Mouse (Mus musculus): ENCODE data around the gene Dysf. TPM values are rescaled to one million over a fixed set of nuclear protein-coding genes. Genes with fewer than 3 reads are reported as not detected.

The Dysf gene
- polyA plus RNA-seq, 1 experiment from 2014 or later: 2.8 TPM

DNA sequence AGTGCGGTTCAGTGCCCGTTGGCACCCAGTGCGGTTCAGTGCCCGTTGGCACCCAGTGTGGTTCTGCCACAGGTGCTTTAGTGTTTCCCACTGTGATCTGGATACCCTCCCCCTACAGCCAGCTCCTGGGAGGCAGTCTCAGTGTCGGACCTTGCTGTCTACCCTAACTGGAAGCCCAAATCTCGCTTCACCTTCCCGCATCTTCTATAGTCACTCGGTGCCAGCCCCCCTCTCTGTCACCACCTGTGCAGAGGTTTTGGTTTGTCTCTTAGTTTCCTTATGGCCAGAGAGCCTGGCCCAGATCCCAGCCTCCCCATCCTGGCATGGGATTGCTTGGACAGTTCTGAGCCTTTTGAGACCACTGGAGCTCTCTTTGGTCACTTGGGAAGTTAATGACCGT lies 127.3 kb downstream of the Dysf start:
- H3K4me1 ChIP-seq (ENCODE audit: control insufficient read depth, low read depth, low read length): no peaks in the 10 kb centered on the region
- WGBS (ENCODE audit: insufficient replicate concordance): 80% methylated on average over 9 of the region's 9 CpGs

DNA sequence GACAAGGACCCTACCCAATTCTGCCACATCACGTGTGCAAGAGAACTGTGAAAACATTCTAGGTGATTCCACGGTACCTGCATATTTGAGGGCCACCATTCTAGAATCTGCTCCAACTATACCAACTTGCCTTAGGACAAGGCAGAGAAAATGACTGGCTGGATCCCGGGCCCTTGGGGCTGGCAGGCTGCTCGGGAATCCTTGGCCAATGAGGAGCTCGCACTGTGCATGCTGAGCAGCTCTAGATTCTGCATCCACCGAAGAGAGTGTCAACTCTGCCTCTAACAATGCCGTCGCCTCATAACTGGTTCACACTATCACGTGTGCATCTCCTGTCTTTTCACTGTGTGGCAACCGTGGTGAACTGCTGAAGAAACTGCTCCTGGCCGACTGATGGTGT lies 128.0 kb downstream of the Dysf start:
- H3K36me3 ChIP-seq (ENCODE audit: control insufficient read depth, insufficient read depth): no peaks in the 10 kb centered on the region
- H3K4me2 ChIP-seq (ENCODE audit: low read depth, low read length): no peak overlapping the region
- H3K27ac ChIP-seq (ENCODE audit: low read length): no peak overlapping the region
- ATAC-seq (ENCODE audit: low read depth): no peak
- no peaks in the 10 kb centered on the region for H3K4me1 ChIP-seq (ENCODE audit: control insufficient read depth, low read depth, low read length)
- no peak overlapping the region for H3K4me3 ChIP-seq (ENCODE audit: low read depth, low read length)
- 64% methylated on average over 11 of the region's 11 CpGs for WGBS (ENCODE audit: insufficient replicate concordance)
- no peak overlapping the region for H3K9ac ChIP-seq (ENCODE audit: low read depth, low read length)
- no peaks in the 10 kb centered on the region for H3K9me3 ChIP-seq (replicated peaks; ENCODE audit: control insufficient read depth, low read length)
- H3K27me3 ChIP-seq (ENCODE audit: control insufficient read depth, insufficient read depth, low read depth, low read length): no peaks in the 10 kb centered on the region

More for the DNA sequence above, 127.3 kb downstream of the Dysf start:
- no peak overlapping the region for H3K4me3 ChIP-seq (ENCODE audit: low read depth, low read length)
- no peaks in the 10 kb centered on the region for H3K9me3 ChIP-seq (replicated peaks; ENCODE audit: control insufficient read depth, low read length)
- H3K27me3 ChIP-seq (ENCODE audit: control insufficient read depth, insufficient read depth, low read depth, low read length): no peaks in the 10 kb centered on the region
- no peak for ATAC-seq (ENCODE audit: low read depth)
- H3K36me3 ChIP-seq (ENCODE audit: control insufficient read depth, insufficient read depth): no peaks in the 10 kb centered on the region
- no peak overlapping the region for H3K9ac ChIP-seq (ENCODE audit: low read depth, low read length)
- no peak overlapping the region for H3K27ac ChIP-seq (ENCODE audit: low read length)
- no peak overlapping the region for H3K4me2 ChIP-seq (ENCODE audit: low read depth, low read length)

DNA sequence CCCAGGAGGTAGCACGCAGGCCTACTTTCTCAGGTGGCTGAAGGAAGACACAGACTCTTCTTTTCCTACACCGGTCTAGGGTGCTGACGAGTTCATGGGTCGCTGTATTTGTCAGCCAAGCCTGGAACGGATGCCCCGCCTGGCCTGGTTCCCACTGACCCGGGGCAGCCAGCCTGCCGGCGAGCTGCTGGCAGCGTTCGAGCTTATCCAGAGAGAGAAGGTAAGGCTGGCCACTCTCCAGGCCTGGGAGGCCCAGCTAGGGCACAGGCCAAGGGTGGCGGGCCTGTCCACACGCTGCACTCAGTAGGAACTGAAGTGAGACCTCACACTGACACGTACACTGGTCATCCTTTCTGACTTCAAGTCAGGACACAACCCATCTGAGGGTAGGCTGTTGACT lies 131.5 kb downstream of the Dysf start:
- no peak for ATAC-seq (ENCODE audit: low read depth)
- Histone ChIP-seq H3K27me3 (ENCODE audit: control insufficient read depth, insufficient read depth, low read depth, low read length) (no peaks in the 10 kb centered on the region), H3K4me1 (ENCODE audit: control insufficient read depth, low read depth, low read length) (no peaks in the 10 kb centered on the region), H3K4me2 (ENCODE audit: low read depth, low read length) (no peak overlapping the region), H3K9me3 (replicated peaks; ENCODE audit: control insufficient read depth, low read length) (no peaks in the 10 kb centered on the region), H3K27ac (ENCODE audit: low read length) (no peak overlapping the region), H3K36me3 (ENCODE audit: control insufficient read depth, insufficient read depth) (no peaks in the 10 kb centered on the region), H3K4me3 (ENCODE audit: low read depth, low read length) (no peak overlapping the region), H3K9ac (ENCODE audit: low read depth, low read length) (no peak overlapping the region)
- 73% methylated on average over 14 of the region's 14 CpGs for WGBS (ENCODE audit: insufficient replicate concordance)

DNA sequence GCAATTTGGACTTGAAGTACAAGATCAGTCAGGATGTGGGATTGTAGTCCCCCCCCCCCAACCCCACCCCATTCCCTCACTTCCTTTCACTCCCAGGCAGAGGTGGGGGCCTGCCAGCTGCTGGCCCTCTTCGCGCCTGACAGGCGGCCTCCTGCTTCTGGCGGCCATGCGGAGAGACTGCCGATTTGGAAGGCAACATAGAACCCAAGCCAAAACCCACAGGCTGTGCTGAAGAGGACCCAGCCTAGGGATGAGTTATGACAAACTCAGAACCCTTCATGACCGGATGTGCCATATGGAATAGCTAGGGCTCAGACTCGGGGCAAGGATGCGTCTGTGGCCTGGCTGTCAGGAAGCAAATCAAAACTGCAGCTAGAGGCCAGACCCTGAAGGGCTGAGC lies 134.1 kb downstream of the Dysf start:
- Histone ChIP-seq H3K36me3 (ENCODE audit: control insufficient read depth, insufficient read depth) (no peaks in the 10 kb centered on the region), H3K9ac (ENCODE audit: low read depth, low read length) (no peak overlapping the region), H3K9me3 (replicated peaks; ENCODE audit: control insufficient read depth, low read length) (no peaks in the 10 kb centered on the region), H3K4me1 (ENCODE audit: control insufficient read depth, low read depth, low read length) (no peaks in the 10 kb centered on the region), H3K27ac (ENCODE audit: low read length) (no peak overlapping the region), H3K4me3 (ENCODE audit: low read depth, low read length) (no peak overlapping the region), H3K27me3 (ENCODE audit: control insufficient read depth, insufficient read depth, low read depth, low read length) (no peaks in the 10 kb centered on the region), H3K4me2 (ENCODE audit: low read depth, low read length) (no peak overlapping the region)
- 61% methylated on average over 9 of the region's 9 CpGs for WGBS (ENCODE audit: insufficient replicate concordance)
- no peak for ATAC-seq (ENCODE audit: low read depth)

DNA sequence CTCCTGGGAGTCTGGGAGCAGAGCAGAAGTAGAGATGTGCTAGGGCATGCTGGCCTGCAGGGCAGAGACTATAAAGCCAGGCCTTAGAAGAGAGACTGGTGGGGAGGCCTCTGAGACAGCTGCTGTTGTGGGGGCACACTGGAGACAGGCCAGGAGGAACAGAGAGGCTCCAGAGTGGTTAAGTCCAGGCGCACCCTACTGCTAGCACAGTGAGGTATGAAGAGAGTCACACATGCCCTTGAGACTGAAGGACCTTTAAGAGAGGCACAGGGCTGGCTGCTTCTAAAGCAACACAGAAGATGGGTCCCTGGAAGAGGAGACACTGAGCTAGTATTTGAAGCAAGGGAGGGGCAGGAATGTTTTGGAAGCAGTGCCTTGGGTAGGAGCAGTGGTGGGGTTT lies 134.9 kb downstream of the Dysf start:
- H3K27me3 ChIP-seq (ENCODE audit: control insufficient read depth, insufficient read depth, low read depth, low read length): no peaks in the 10 kb centered on the region
- H3K4me2 ChIP-seq (ENCODE audit: low read depth, low read length): no peak overlapping the region
- 65% methylated on average over 1 of the region's 1 CpGs for WGBS (ENCODE audit: insufficient replicate concordance)
- ATAC-seq (ENCODE audit: low read depth): no peak
- no peak overlapping the region for H3K4me3 ChIP-seq (ENCODE audit: low read depth, low read length)
- H3K27ac ChIP-seq (ENCODE audit: low read length): no peak overlapping the region
- no peaks in the 10 kb centered on the region for H3K9me3 ChIP-seq (replicated peaks; ENCODE audit: control insufficient read depth, low read length)
- no peak overlapping the region for H3K9ac ChIP-seq (ENCODE audit: low read depth, low read length)
- H3K36me3 ChIP-seq (ENCODE audit: control insufficient read depth, insufficient read depth): no peaks in the 10 kb centered on the region
- H3K4me1 ChIP-seq (ENCODE audit: control insufficient read depth, low read depth, low read length): no peaks in the 10 kb centered on the region

DNA sequence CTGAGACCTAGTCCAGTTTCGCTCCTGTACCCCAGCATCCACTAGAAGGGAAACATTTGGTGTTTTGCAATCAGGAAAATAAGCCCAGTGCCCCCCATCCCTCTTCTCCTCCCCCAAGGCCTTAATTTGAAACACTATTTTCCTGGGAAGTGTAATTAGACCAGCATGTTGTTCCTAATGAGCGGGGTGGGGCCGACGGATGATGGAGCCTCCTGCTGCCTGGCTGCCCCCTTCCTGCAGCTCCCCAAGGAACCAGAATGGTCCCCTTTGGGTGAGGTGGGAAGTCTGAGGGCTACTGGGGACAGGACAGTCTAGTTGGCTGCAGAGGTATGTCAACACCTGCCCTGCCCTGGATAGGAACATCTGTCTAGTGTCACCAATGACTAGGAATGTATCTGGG lies 136.0 kb downstream of the Dysf start:
- Histone ChIP-seq H3K4me2 (ENCODE audit: low read depth, low read length) (no peak overlapping the region), H3K36me3 (ENCODE audit: control insufficient read depth, insufficient read depth) (no peaks in the 10 kb centered on the region), H3K9ac (ENCODE audit: low read depth, low read length) (no peak overlapping the region), H3K9me3 (replicated peaks; ENCODE audit: control insufficient read depth, low read length) (no peaks in the 10 kb centered on the region), H3K4me3 (ENCODE audit: low read depth, low read length) (no peak overlapping the region), H3K27me3 (ENCODE audit: control insufficient read depth, insufficient read depth, low read depth, low read length) (no peaks in the 10 kb centered on the region), H3K4me1 (ENCODE audit: control insufficient read depth, low read depth, low read length) (no peaks in the 10 kb centered on the region), H3K27ac (ENCODE audit: low read length) (no peak overlapping the region)
- WGBS (ENCODE audit: insufficient replicate concordance): 63% methylated on average over 4 of the region's 4 CpGs
- no peak for ATAC-seq (ENCODE audit: low read depth)

DNA sequence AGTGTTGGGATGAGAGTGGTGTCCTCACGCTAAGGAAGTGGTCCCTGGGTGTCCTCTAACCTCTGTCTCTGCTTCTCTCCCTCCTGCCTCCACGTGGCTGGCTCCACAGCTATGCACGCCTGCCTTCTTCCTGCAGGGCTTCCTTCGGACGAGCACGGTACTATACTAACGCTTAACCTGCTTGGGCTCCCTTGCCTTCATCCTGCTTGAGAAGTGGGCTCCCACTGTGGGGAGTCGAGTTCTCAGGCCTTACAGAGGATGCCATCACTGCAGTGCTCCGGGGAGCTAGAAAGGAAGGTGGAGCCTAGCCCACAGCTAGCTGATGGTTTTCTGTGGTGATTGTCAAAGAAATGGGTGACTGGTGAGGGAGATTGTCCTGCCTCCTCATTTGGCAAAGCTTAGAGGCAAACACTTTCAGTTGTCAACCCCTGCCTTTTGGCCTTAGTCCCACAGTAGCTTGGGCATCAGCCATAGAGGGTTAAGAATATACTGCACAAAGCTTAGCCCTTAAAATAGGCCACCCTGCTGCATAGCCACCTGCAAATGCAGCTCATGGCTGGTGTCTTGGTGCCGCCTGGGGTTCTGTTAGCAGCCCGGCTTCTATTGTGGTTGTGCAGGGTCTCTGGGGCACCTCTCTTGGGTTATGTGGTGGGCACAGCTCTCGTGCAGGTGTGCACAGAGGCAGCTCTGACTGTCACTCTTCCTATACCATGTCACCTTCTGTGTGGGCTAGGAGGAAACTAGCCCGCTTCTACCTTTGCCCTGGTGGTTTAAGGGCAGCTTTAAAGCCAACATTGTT lies 139.0 kb downstream of the Dysf start:
- H3K4me2 ChIP-seq (ENCODE audit: low read depth, low read length): no peak overlapping the region
- ATAC-seq (ENCODE audit: low read depth): no peak
- H3K9me3 ChIP-seq (replicated peaks; ENCODE audit: control insufficient read depth, low read length): no peaks in the 10 kb centered on the region
- H3K4me3 ChIP-seq (ENCODE audit: low read depth, low read length): no peak overlapping the region
- no peaks in the 10 kb centered on the region for H3K27me3 ChIP-seq (ENCODE audit: control insufficient read depth, insufficient read depth, low read depth, low read length)
- WGBS (ENCODE audit: insufficient replicate concordance): 60% methylated on average over 13 of the region's 13 CpGs
- no peaks in the 10 kb centered on the region for H3K4me1 ChIP-seq (ENCODE audit: control insufficient read depth, low read depth, low read length)
- no peaks in the 10 kb centered on the region for H3K36me3 ChIP-seq (ENCODE audit: control insufficient read depth, insufficient read depth)
- no peak overlapping the region for H3K27ac ChIP-seq (ENCODE audit: low read length)
- H3K9ac ChIP-seq (ENCODE audit: low read depth, low read length): no peak overlapping the region

DNA sequence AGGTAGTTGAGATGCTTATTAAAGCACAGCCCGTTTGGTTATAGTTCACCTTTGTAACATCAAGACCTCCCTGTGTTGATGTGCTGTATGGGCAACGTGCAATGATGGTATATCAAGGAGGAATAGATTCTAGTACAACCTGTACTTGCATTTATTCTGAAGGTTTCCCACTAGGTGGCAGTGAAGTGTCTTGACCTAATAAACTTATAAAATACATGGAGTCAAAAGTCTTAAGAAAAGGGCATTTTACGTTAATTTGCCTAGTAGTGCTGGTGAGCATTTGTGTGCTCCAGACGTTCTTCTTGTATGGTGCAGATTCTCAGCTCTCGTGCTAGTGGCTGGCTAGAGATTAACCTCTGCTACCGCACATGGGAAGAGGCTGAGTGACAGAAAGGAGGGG lies 140.1 kb downstream of the Dysf start:
- no peak overlapping the region for H3K4me2 ChIP-seq (ENCODE audit: low read depth, low read length)
- WGBS (ENCODE audit: insufficient replicate concordance): 54% methylated on average over 6 of the region's 6 CpGs
- H3K9ac ChIP-seq (ENCODE audit: low read depth, low read length): no peak overlapping the region
- ATAC-seq (ENCODE audit: low read depth): no peak
- H3K9me3 ChIP-seq (replicated peaks; ENCODE audit: control insufficient read depth, low read length): no peaks in the 10 kb centered on the region
- no peak overlapping the region for H3K27ac ChIP-seq (ENCODE audit: low read length)
- no peaks in the 10 kb centered on the region for H3K4me1 ChIP-seq (ENCODE audit: control insufficient read depth, low read depth, low read length)
- no peak overlapping the region for H3K4me3 ChIP-seq (ENCODE audit: low read depth, low read length)
- no peaks in the 10 kb centered on the region for H3K27me3 ChIP-seq (ENCODE audit: control insufficient read depth, insufficient read depth, low read depth, low read length)
- no peaks in the 10 kb centered on the region for H3K36me3 ChIP-seq (ENCODE audit: control insufficient read depth, insufficient read depth)

DNA sequence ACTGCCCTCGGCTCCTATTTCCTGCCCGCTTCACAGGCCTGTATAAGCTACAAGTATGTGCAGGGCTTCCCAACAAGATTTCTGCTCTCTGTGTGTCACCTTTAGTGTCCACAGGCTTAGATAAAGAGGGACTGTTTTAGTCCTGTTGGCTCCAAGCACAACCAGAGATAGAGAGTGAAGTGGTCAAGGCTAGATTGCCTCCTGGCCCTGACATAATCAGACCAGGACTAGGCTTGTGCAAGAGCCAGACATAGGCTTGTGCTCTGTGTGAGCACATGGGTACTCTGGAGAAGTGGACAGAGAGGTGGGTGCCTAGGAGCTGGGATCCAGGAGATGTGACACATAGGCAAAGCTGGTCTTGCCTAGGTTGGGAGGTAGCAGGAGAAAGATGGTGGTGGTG lies 146.1 kb downstream of the Dysf start:
- no peaks in the 10 kb centered on the region for H3K4me1 ChIP-seq (ENCODE audit: control insufficient read depth, low read depth, low read length)
- 71% methylated on average over 2 of the region's 2 CpGs for WGBS (ENCODE audit: insufficient replicate concordance)
- H3K9me3 ChIP-seq (replicated peaks; ENCODE audit: control insufficient read depth, low read length): no peaks in the 10 kb centered on the region
- H3K27me3 ChIP-seq (ENCODE audit: control insufficient read depth, insufficient read depth, low read depth, low read length): no peaks in the 10 kb centered on the region
- H3K4me2 ChIP-seq (ENCODE audit: low read depth, low read length): no peak overlapping the region
- H3K9ac ChIP-seq (ENCODE audit: low read depth, low read length): no peak overlapping the region
- no peak overlapping the region for H3K27ac ChIP-seq (ENCODE audit: low read length)
- H3K4me3 ChIP-seq (ENCODE audit: low read depth, low read length): no peak overlapping the region
- no peaks in the 10 kb centered on the region for H3K36me3 ChIP-seq (ENCODE audit: control insufficient read depth, insufficient read depth)
- ATAC-seq (ENCODE audit: low read depth): no peak
